Mouse (Mus musculus): ENCODE results near the gene Clip2. TPM values are rescaled to one million over a fixed set of nuclear protein-coding genes. Genes with fewer than 3 reads are reported as not detected.
A peak's percentile ranks its signal among the peaks of the same experiment; 100 is the strongest.
"Not testable (repeated sequence)": the region's sequence is repeated elsewhere in the genome, so short reads cannot be mapped to it uniquely, and the experiment has no call there.

Gene Clip2
- polyA plus RNA-seq, 1 experiment from 2014 or later = 2.1 TPM

- DNase-seq (ENCODE audit: low spot score) = no peak
- no peak overlapping the region for H3K4me3 ChIP-seq
These were observed 94.9 kb downstream of the Clip2 start for GRCm38 (mm10) chr5:134457371-134457770.

GRCm38 (mm10) chr5:134456503-134456962 lies 95.7 kb downstream of the Clip2 start, which contains the start of gene Gtf2ird1:
Gene Gtf2ird1, minus strand, starts transcription at chr5:134456716.
- H3K36me3 ChIP-seq = peaks cover 17% of the 10 kb centered on the region
- WGBS = 1% methylated on average over 44 of the region's 44 CpGs
- DNase-seq (ENCODE audit: low spot score) = peak; percentile 93
- H3K4me1 ChIP-seq = peaks cover 26% of the 10 kb centered on the region
- H3K9me3 ChIP-seq = no peaks in the 10 kb centered on the region
- H3K27me3 ChIP-seq (ENCODE audit: insufficient read depth, poor library complexity, severe bottlenecking) = no peaks in the 10 kb centered on the region
- peak within 1 kb of the TSS; percentile 97 for H3K27ac ChIP-seq
- H3K4me3 ChIP-seq = peak within 1 kb of the TSS; percentile 84

More at GRCm38 (mm10) chr5:134457371-134457770, 94.9 kb downstream of the Clip2 start:
- 85% methylated on average over 2 of the region's 2 CpGs for WGBS
- no peaks in the 10 kb centered on the region for H3K9me3 ChIP-seq
- no peaks in the 10 kb centered on the region for H3K27me3 ChIP-seq (ENCODE audit: insufficient read depth, poor library complexity, severe bottlenecking)
- H3K27ac ChIP-seq = peak overlapping the region; percentile 97; the same call in 1 of the 2 replicates
- peaks cover 8% of the 10 kb centered on the region for H3K36me3 ChIP-seq
- H3K4me1 ChIP-seq = peaks cover 26% of the 10 kb centered on the region

DNA sequence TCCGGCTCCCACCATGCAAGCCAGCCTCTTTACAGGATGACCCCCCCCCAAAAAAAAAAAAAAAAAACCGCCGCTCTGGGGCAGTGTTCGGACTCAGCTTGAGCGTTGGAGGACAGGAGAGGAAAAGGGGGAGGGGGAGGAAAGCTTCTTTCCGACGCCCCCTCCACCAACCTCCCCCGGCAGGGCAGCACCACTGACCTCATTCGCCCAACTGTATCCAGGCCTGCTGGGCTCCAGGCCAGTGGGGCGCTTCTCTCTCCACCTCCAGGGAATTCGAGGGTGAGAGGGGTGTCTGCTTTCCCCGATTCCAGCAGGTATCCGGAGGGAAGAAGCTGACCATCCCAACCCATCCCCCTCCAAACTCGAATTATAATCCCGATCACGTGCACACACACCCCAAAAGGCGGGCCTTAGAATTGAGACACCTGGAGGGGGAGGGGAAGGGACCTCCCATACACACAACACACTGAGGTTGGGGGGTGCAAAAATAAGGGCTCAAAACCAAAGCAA lies 96.3 kb downstream of the Clip2 start:
- Histone ChIP-seq H3K27me3 (ENCODE audit: insufficient read depth, poor library complexity, severe bottlenecking) (no peaks in the 10 kb centered on the region), H3K36me3 (peaks cover 21% of the 10 kb centered on the region), H3K9me3 (no peaks in the 10 kb centered on the region), H3K4me3 (peak overlapping the region; percentile 84), H3K4me1 (peaks cover 26% of the 10 kb centered on the region), H3K27ac (peak overlapping the region; percentile 97)
- DNase-seq (ENCODE audit: low spot score) = no peak
- WGBS = 0% methylated on average over 17 of the region's 17 CpGs

DNA sequence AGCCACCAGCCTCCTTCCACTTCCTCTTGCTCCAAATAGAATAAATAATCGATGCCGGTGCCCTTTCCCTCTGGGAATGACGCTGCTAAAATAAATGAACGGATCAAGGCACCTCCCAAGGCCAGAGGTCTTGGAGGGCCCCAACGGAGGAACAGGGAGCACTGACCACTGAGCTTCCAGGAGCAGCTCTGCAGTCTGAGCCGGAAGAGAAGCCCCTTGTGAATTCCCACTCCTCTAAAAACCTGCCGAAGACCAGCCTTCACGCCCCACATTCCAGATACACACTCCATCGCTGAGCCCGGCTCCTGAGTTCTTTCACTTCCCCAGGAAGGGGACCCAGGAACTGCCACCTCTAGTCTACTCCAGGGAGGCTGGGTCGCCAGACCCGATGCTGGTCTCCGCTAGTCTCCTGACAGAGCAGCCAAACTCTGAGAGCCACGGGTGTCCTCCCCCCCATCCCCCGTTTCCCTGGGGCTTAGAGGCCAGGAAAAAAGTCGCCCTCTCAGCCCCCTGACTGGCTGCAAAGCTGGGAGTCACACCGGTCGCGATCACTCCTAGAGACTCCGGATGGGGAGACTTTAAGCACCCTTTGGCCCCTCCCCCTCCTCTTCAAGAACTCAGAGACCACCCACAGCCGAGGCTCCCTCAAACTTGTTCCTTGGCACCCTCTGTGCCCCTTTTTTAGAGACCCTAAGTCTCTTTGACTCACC lies 96.9 kb downstream of the Clip2 start:
- DNase-seq (ENCODE audit: low spot score) = no peak
- peak overlapping the region; percentile 84 for H3K4me3 ChIP-seq
- H3K27me3 ChIP-seq (ENCODE audit: insufficient read depth, poor library complexity, severe bottlenecking) = no peaks in the 10 kb centered on the region
- H3K27ac ChIP-seq = peak overlapping the region; percentile 97
- H3K9me3 ChIP-seq = no peaks in the 10 kb centered on the region
- WGBS = 4% methylated on average over 21 of the region's 21 CpGs
- H3K36me3 ChIP-seq = peaks cover 24% of the 10 kb centered on the region
- peaks cover 26% of the 10 kb centered on the region for H3K4me1 ChIP-seq

DNA sequence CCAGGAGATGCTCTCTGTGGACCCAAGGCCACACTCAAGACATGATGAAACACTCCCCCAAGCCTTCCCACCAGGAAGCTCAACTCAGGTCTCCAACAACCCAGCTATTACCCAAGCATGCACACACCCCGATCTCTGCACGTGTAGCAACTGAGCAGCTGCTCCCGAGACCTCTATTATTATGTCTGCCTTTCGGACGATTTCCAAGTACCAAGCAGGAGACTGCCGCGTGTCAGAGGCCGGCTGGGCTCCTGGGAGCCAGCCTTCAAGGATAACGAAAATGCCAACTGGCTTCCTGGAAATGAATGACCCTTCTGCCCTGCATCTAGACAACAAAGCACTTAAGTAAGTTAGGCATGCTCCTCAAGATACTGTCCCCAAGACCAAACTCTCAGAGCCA lies 97.8 kb downstream of the Clip2 start:
- WGBS = 69% methylated on average over 9 of the region's 9 CpGs
- H3K9me3 ChIP-seq = no peaks in the 10 kb centered on the region
- DNase-seq (ENCODE audit: low spot score) = no peak
- H3K36me3 ChIP-seq = peaks cover 26% of the 10 kb centered on the region
- peak overlapping the region; percentile 97; the same call in 1 of the 2 replicates for H3K27ac ChIP-seq
- no peaks in the 10 kb centered on the region for H3K27me3 ChIP-seq (ENCODE audit: insufficient read depth, poor library complexity, severe bottlenecking)
- peak overlapping the region; percentile 84 for H3K4me3 ChIP-seq
- H3K4me1 ChIP-seq = peaks cover 26% of the 10 kb centered on the region

DNA sequence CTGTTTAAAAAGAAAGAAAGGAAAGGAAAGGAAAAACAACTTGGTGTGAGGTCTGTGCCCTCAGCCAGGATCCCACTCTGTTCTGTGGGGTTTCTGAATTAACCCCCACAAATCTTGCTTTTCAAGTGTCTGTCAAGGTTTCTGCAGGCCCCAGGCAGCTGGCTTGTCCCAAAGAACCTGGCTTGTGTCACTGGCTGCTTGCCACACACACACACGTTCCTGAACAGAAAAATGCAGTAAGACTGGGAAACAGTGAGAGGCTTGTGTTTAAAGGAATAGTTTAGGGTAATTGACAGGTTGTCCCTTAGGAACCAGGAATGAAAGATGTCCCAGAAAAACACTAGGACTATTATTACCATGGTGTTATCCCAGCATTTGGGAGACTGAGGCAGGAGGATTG lies 98.7 kb downstream of the Clip2 start:
- no peak overlapping the region for H3K4me3 ChIP-seq
- WGBS = 34% methylated on average over 1 of the region's 1 CpGs

GRCm38 (mm10) chr5:134446755-134447154 lies 105.5 kb downstream of the Clip2 start:
- not testable (repeated sequence) for H3K4me3 ChIP-seq; DNase-seq (ENCODE audit: low spot score); H3K27ac ChIP-seq; H3K27me3 ChIP-seq (ENCODE audit: insufficient read depth, poor library complexity, severe bottlenecking); H3K9me3 ChIP-seq
- Histone ChIP-seq H3K36me3 (peaks cover 54% of the 10 kb centered on the region), H3K4me1 (peaks cover 24% of the 10 kb centered on the region)
- 93% methylated on average over 4 of the region's 4 CpGs for WGBS

More for the DNA sequence above, 98.7 kb downstream of the Clip2 start:
- Histone ChIP-seq H3K9me3 (no peaks in the 10 kb centered on the region), H3K27ac (0 out of 2 replicates have a peak overlapping the region, but pooled peaks have one; percentile 29), H3K4me1 (peaks cover 26% of the 10 kb centered on the region), H3K36me3 (peaks cover 26% of the 10 kb centered on the region), H3K27me3 (ENCODE audit: insufficient read depth, poor library complexity, severe bottlenecking) (no peaks in the 10 kb centered on the region)
- no peak for DNase-seq (ENCODE audit: low spot score)

DNA sequence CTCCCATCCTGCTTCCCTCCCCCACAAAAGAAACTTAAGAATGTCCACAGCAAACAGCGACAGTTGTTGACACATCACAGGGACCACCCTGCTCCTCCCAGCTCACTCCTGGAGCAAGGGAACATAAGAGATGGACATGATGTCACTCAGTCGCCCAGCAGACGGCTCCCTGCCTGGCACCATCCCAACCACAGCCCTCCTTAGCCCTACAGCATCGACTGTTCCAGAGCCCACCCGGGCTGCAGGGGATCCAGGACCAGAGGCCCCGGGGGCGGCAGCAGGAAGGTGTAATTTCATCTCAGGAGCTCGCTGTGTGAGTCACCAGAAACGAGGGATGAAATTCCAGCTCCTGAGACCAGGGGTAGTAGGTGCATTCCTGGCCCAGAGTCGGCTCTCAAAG lies 106.3 kb downstream of the Clip2 start:
- DNase-seq (ENCODE audit: low spot score) = no peak
- Histone ChIP-seq H3K4me3 (peak overlapping the region; percentile 7), H3K36me3 (peaks cover 50% of the 10 kb centered on the region), H3K9me3 (no peaks in the 10 kb centered on the region), H3K27ac (peak overlapping the region; percentile 87), H3K4me1 (peaks cover 32% of the 10 kb centered on the region), H3K27me3 (ENCODE audit: insufficient read depth, poor library complexity, severe bottlenecking) (no peaks in the 10 kb centered on the region)
- WGBS = 24% methylated on average over 10 of the region's 10 CpGs

GRCm38 (mm10) chr5:134445208-134445831 lies 106.9 kb downstream of the Clip2 start:
- WGBS = 39% methylated on average over 10 of the region's 10 CpGs
- Histone ChIP-seq H3K36me3 (peaks cover 50% of the 10 kb centered on the region), H3K4me3 (peak overlapping the region; percentile 7; the same call in 1 of the 2 replicates), H3K27ac (peak overlapping the region; percentile 87), H3K27me3 (ENCODE audit: insufficient read depth, poor library complexity, severe bottlenecking) (no peaks in the 10 kb centered on the region), H3K4me1 (peaks cover 37% of the 10 kb centered on the region), H3K9me3 (no peaks in the 10 kb centered on the region)
- no peak for DNase-seq (ENCODE audit: low spot score)

DNA sequence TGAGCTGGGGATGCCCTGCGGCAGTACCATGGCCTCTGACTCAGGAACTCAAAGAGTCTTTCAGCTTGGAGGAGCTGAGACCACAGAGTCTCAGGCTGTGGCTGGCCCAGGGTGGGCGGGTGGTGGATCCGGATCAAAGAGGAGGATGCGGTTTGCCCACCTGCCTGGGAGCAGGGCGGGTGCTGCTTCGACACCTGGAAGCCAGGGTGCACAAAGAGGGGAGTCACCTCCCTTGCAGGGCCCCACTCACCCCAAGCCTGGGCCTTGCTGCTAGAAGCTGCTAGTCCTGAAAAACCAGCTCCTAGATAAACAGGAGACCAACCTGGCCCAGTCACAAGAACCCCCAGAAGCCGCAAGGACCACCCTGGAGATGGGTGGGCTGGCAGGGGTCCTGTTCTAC lies 107.8 kb downstream of the Clip2 start:
- WGBS = 86% methylated on average over 7 of the region's 7 CpGs
- no peak overlapping the region for H3K4me3 ChIP-seq
- H3K27ac ChIP-seq = peak overlapping the region; percentile 87
- H3K36me3 ChIP-seq = peaks cover 56% of the 10 kb centered on the region
- DNase-seq (ENCODE audit: low spot score) = no peak
- no peaks in the 10 kb centered on the region for H3K9me3 ChIP-seq
- peaks cover 46% of the 10 kb centered on the region for H3K4me1 ChIP-seq
- no peaks in the 10 kb centered on the region for H3K27me3 ChIP-seq (ENCODE audit: insufficient read depth, poor library complexity, severe bottlenecking)

DNA sequence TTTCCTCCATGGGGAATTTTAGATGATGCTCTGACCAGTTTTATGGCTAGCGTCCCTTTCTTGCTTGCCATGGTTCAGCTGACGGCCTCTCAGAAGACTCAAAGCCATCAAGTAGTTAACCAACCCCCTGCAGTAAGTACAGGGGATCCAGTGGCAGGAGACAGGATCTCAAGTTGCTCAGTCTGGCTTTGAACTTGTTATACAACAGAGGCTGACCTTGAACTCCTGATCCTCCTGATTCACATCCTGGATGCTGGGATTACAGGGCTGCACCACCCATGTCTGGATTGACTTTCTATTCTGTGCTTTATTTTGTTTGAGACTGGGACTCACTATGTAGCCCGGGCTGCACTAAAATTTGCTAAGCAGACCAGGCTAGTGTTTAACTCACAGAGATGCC lies 110.2 kb downstream of the Clip2 start:
- Histone ChIP-seq H3K4me1 (peaks cover 64% of the 10 kb centered on the region), H3K27me3 (ENCODE audit: insufficient read depth, poor library complexity, severe bottlenecking) (no peaks in the 10 kb centered on the region), H3K36me3 (peaks cover 46% of the 10 kb centered on the region), H3K4me3 (no peak overlapping the region), H3K9me3 (no peaks in the 10 kb centered on the region), H3K27ac (no peak overlapping the region)
- DNase-seq (ENCODE audit: low spot score) = no peak
- WGBS = 84% methylated on average over 3 of the region's 3 CpGs

- Histone ChIP-seq H3K4me3 (no peak overlapping the region), H3K27ac (no peak overlapping the region), H3K27me3 (ENCODE audit: insufficient read depth, poor library complexity, severe bottlenecking) (no peaks in the 10 kb centered on the region), H3K36me3 (peaks cover 43% of the 10 kb centered on the region), H3K9me3 (no peaks in the 10 kb centered on the region), H3K4me1 (peaks cover 70% of the 10 kb centered on the region)
- no peak for DNase-seq (ENCODE audit: low spot score)
- 46% methylated on average over 3 of the region's 3 CpGs for WGBS
These were observed 111.1 kb downstream of the Clip2 start for GRCm38 (mm10) chr5:134441105-134441504.

GRCm38 (mm10) chr5:134440098-134440497 lies 112.1 kb downstream of the Clip2 start:
- Histone ChIP-seq H3K27me3 (ENCODE audit: insufficient read depth, poor library complexity, severe bottlenecking) (no peaks in the 10 kb centered on the region), H3K4me3 (no peak overlapping the region), H3K4me1 (peaks cover 68% of the 10 kb centered on the region), H3K27ac (0 out of 2 replicates have a peak overlapping the region, but pooled peaks have one; percentile 42), H3K36me3 (peaks cover 43% of the 10 kb centered on the region), H3K9me3 (no peaks in the 10 kb centered on the region)
- 71% methylated on average over 12 of the region's 12 CpGs for WGBS
- no peak for DNase-seq (ENCODE audit: low spot score)
